Mouse (Mus musculus): ENCODE data around the gene Kyat1.

GRCm38 (mm10) chr2:30238906-30239465 is 33.3 kb upstream of the Kyat1 start:
- TF ChIP-seq ZNF384 (IDR thresholded peaks at IDR 0.05; ENCODE audit: low read depth, low read length): no peak
- TF ChIP-seq ZC3H11A (IDR thresholded peaks at IDR 0.05; ENCODE audit: borderline replicate concordance, low read depth, low read length): no peak
- no peak for TF ChIP-seq CHD2 (IDR thresholded peaks at IDR 0.05; ENCODE audit: low read depth, low read length)
- no peak for TF ChIP-seq MAFK (IDR thresholded peaks at IDR 0.05; ENCODE audit: insufficient read depth, low read depth, low read length)
- no peak for TF ChIP-seq HCFC1 (IDR thresholded peaks at IDR 0.05; ENCODE audit: borderline replicate concordance, insufficient read depth, low read length)
